In the genomic region with DNA sequence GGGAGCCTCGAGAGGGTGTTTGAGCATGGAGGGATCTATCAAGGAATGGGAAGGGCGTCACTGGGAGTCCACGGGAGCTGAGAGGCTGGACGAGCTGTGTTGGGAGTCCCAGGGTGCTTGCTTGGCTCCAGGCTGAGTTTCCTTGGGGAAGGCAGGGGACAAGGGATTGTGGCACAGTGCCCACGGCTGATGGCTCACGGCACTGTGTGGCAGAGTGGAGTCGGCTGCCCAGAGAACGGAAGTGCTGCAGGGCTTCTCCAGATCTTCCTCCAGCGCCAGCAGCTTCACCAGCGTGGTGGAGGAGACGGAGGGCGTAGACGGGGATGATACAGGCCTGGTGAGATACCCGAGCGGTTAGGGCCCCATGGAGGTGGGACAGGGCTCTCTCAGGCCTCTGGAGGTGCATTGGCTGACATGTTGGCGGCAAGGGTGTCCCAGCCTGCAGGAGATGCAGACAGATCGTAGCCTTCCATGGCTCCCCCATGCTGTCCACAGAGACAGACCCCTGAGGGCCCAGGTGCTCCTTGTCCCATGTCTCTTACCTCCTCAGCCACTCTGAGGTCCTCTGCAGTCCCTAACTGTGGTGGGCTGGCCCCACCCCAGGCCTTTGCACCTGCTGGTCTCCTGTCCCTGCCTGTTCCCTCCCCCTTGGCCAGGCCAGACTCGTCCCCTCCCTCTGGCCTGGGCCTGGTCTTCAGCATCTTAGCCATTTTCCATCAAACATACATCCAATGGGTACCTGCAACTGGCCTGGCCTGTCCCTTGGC, we compare ENCODE assay signal across 11 mouse cellular contexts.
A peak's percentile ranks its signal among the peaks of the same experiment; 100 is the strongest.
DNase-seq lines count a peak whose midpoint lies in the region; ATAC-seq and TF ChIP-seq lines count a peak whose summit lies in the region.
"Had no signal": no experiment of that assay in that cellular context is flagged by ENCODE, and none has a peak within 500 bp of the region (broad histone marks: within the 10 kb centered on the region; RNA-seq: fewer than 3 reads in every experiment).

No protein-coding gene starts in this region.

- H3K36me3 ChIP-seq in forebrain, embryonic 10.5 days (replicated peaks): no peaks in the 10 kb centered on the region
- no peaks in the 10 kb centered on the region for H3K36me3 ChIP-seq in forebrain, embryonic 15.5 days
- H3K36me3 ChIP-seq in ES-E14 (ENCODE audit: control insufficient read depth, insufficient read depth, low read length, poor library complexity, severe bottlenecking): peaks cover 14% of the 10 kb centered on the region; the same call in 1 of the 2 replicates
- H3K36me3 ChIP-seq in embryonic facial prominence, embryonic 13.5 days: no peaks in the 10 kb centered on the region
- H3K36me3 ChIP-seq in midbrain, embryonic 11.5 days (ENCODE audit: control insufficient read depth, insufficient read depth, low read length): no peaks in the 10 kb centered on the region

- H3K27ac ChIP-seq in forebrain, embryonic 10.5 days: peak overlapping the region; percentile 45
- no peak overlapping the region for H3K27ac ChIP-seq in forebrain, embryonic 15.5 days (replicated peaks)
- 0 out of 2 replicates have a peak overlapping the region, but pooled peaks have one; percentile 22 for H3K27ac ChIP-seq in ES-E14 (ENCODE audit: insufficient read depth, low read depth, low read length, poor library complexity, severe bottlenecking)
- H3K27ac ChIP-seq in embryonic facial prominence, embryonic 13.5 days: peak overlapping the region; percentile 4; the same call in 1 of the 2 replicates
- no peak overlapping the region for H3K27ac ChIP-seq in midbrain, embryonic 11.5 days (ENCODE audit: low read depth, low read length)

- no peak for DNase-seq in forebrain, embryonic 10.5 days (ENCODE audit: extremely low spot score, low spot score)
- no peak for DNase-seq in ES-E14 (ENCODE audit: low read depth, low spot score)
- DNase-seq in midbrain, embryonic 11.5 days (ENCODE audit: low spot score, missing footprints): no peak
- no peak for DNase-seq in thymus, postnatal 14 days
- DNase-seq in layer of hippocampus, adult 11-12 months (ENCODE audit: low spot score): no peak

- H3K4me2 ChIP-seq in forebrain, embryonic 15.5 days (replicated peaks): no peak overlapping the region
- no peak overlapping the region for H3K4me2 ChIP-seq in embryonic facial prominence, embryonic 13.5 days
- peak overlapping the region; percentile 23; the same call in 1 of the 2 replicates for H3K4me2 ChIP-seq in midbrain, embryonic 11.5 days
- H3K4me2 ChIP-seq: heart, embryonic 11.5 days had no signal

- 84% methylated on average over 18 of the region's 18 CpGs for WGBS in forebrain, embryonic 10.5 days
- 72% methylated on average over 18 of the region's 18 CpGs for WGBS in forebrain, embryonic 15.5 days
- WGBS in embryonic facial prominence, embryonic 13.5 days: 75% methylated on average over 18 of the region's 18 CpGs
- 77% methylated on average over 18 of the region's 18 CpGs for WGBS in midbrain, embryonic 11.5 days

- peak overlapping the region; percentile 53 for H3K4me3 ChIP-seq in forebrain, embryonic 10.5 days
- no peak overlapping the region for H3K4me3 ChIP-seq in forebrain, embryonic 15.5 days
- H3K4me3 ChIP-seq in ES-E14 (ENCODE audit: insufficient read depth in 1 of 2, low read depth in 1 of 2, low read length in 2 of 2, poor library complexity in 1 of 2, severe bottlenecking in 1 of 2): no peak overlapping the region
- H3K4me3 ChIP-seq in embryonic facial prominence, embryonic 13.5 days: no peak overlapping the region
- H3K4me3 ChIP-seq in midbrain, embryonic 11.5 days (ENCODE audit: low read depth, low read length): no peak overlapping the region

- in situ Hi-C loops in ES-E14 (cut with MboI; ENCODE audit: low sequenced_read_pairs in 2 of 2, unreplicated experiment in 2 of 2): no loop called here

- ATAC-seq in forebrain, embryonic 15.5 days (replicated peaks): no peak
- no peak for ATAC-seq in embryonic facial prominence, embryonic 13.5 days (ENCODE audit: insufficient number of reproducible peaks, insufficient read depth, low FRiP score, low TSS enrichment, low read depth)
- no peak for ATAC-seq in midbrain, embryonic 11.5 days (ENCODE audit: low FRiP score)
- ATAC-seq in erythroblast, adult 5-6 weeks (replicated peaks; ENCODE audit: low FRiP score, poor library complexity, severe bottlenecking): no peak
- ATAC-seq: intestine, postnatal 0 days; Patski had no signal

- peaks cover 75% of the 10 kb centered on the region for H3K4me1 ChIP-seq in forebrain, embryonic 10.5 days
- H3K4me1 ChIP-seq in forebrain, embryonic 15.5 days: peaks cover 40% of the 10 kb centered on the region
- peaks cover 0 to 52% of the 10 kb centered on the region in 2 experiments; a peak in 3 of 4 replicates for H3K4me1 ChIP-seq in ES-E14 (ENCODE audit: control insufficient read depth in 2 of 2, insufficient read depth in 2 of 2, low read length in 2 of 2, poor library complexity in 1 of 2)
- peaks cover 49% of the 10 kb centered on the region for H3K4me1 ChIP-seq in embryonic facial prominence, embryonic 13.5 days
- H3K4me1 ChIP-seq in midbrain, embryonic 11.5 days (ENCODE audit: control insufficient read depth, insufficient read depth, low read length): peaks cover 28% of the 10 kb centered on the region

- no peaks in the 10 kb centered on the region for H3K9me3 ChIP-seq in forebrain, embryonic 10.5 days
- no peaks in the 10 kb centered on the region for H3K9me3 ChIP-seq in forebrain, embryonic 15.5 days
- H3K9me3 ChIP-seq in ES-E14 (ENCODE audit: control insufficient read depth, insufficient read depth, low read depth, low read length): no peaks in the 10 kb centered on the region
- no peaks in the 10 kb centered on the region for H3K9me3 ChIP-seq in embryonic facial prominence, embryonic 13.5 days
- no peaks in the 10 kb centered on the region for H3K9me3 ChIP-seq in midbrain, embryonic 11.5 days (ENCODE audit: control insufficient read depth, low read length)

- H3K27me3 ChIP-seq in forebrain, embryonic 10.5 days (ENCODE audit: poor library complexity, severe bottlenecking): peaks cover 84% of the 10 kb centered on the region
- H3K27me3 ChIP-seq in forebrain, embryonic 15.5 days: peaks cover 7% of the 10 kb centered on the region; the same call in 1 of the 2 replicates
- peaks cover 50% of the 10 kb centered on the region for H3K27me3 ChIP-seq in embryonic facial prominence, embryonic 13.5 days
- H3K27me3 ChIP-seq in midbrain, embryonic 11.5 days (ENCODE audit: control insufficient read depth, insufficient read depth, low read length): peaks cover 11% of the 10 kb centered on the region
- H3K27me3 ChIP-seq: Patski had no signal

- no peak overlapping the region for H3K9ac ChIP-seq in forebrain, embryonic 15.5 days (replicated peaks)
- H3K9ac ChIP-seq in ES-E14 (ENCODE audit: insufficient read depth, low read depth, low read length, poor library complexity, severe bottlenecking): no peak overlapping the region
- H3K9ac ChIP-seq in embryonic facial prominence, embryonic 13.5 days: no peak overlapping the region
- H3K9ac ChIP-seq in midbrain, embryonic 11.5 days (ENCODE audit: low read length): peak overlapping the region; percentile 27; the same call in 1 of the 2 replicates

TF ChIP-seq in ES-E14, 5 proteins besides CTCF, POLR2A, EP300 and RAD21:
- no peak for TF ChIP-seq MAFK (IDR thresholded peaks at IDR 0.05; ENCODE audit: insufficient read depth, low read depth, low read length)
- TF ChIP-seq ZC3H11A (IDR thresholded peaks at IDR 0.05; ENCODE audit: borderline replicate concordance, low read depth, low read length): no peak
- TF ChIP-seq CHD2 (IDR thresholded peaks at IDR 0.05; ENCODE audit: low read depth, low read length): no peak
- TF ChIP-seq ZNF384 (IDR thresholded peaks at IDR 0.05; ENCODE audit: low read depth, low read length): no peak
- no peak for TF ChIP-seq HCFC1 (IDR thresholded peaks at IDR 0.05; ENCODE audit: borderline replicate concordance, insufficient read depth, low read length)

Comparison
In these comparisons a context has a peak if more than half of its experiments do, and no peak if none do; other contexts are left out.
1. H3K27ac ChIP-seq: peak in forebrain, embryonic 10.5 days (single experiment), ES-E14 (single experiment) and embryonic facial prominence, embryonic 13.5 days (single experiment); none in forebrain, embryonic 15.5 days (single experiment) and midbrain, embryonic 11.5 days (single experiment).